Mouse (Mus musculus) limb, embryonic 15.5 days (tissue): ENCODE results near the gene Lrrc32. TPM values are rescaled to one million over a fixed set of nuclear protein-coding genes. Genes with fewer than 3 reads are reported as not detected.

Experiments used
- ATAC-seq: fragments of 200-750 bp; cut with Nextera tagmentation; 2 replicates; pipeline ENCODE4 v1.8.0; 2017; ENCODE audit warnings: low read depth, moderate TSS enrichment; ENCODE audit not compliant: insufficient number of reproducible peaks, low FRiP score, low TSS enrichment
- H3K27ac ChIP-seq: fragments of 300-500 bp; sonication (generic); 2 replicates; pipeline ENCODE4 v1.5.1; 2015; ENCODE audit warnings: moderate library complexity, mild to moderate bottlenecking, inconsistent platforms
- H3K27me3 ChIP-seq: fragments of 300-500 bp; sonication (generic); 2 replicates; pipeline ENCODE4 v1.6.1; 2015; ENCODE audit warnings: inconsistent platforms
- H3K36me3 ChIP-seq: fragments of 300-500 bp; sonication (generic); 2 replicates; pipeline ENCODE4 v1.6.1; 2015; ENCODE audit warnings: inconsistent platforms
- H3K4me1 ChIP-seq: fragments of 300-500 bp; sonication (generic); 2 replicates; pipeline ENCODE4 v1.6.1; 2015; ENCODE audit warnings: inconsistent platforms
- H3K4me2 ChIP-seq: fragments of 300-500 bp; sonication (generic); 2 replicates; pipeline ENCODE4 v1.6.1; 2015; ENCODE audit warnings: mild to moderate bottlenecking, inconsistent platforms
- H3K4me3 ChIP-seq: fragments of 300-500 bp; sonication (generic); 2 replicates; pipeline ENCODE4 v1.5.1; 2015; ENCODE audit warnings: mild to moderate bottlenecking, inconsistent platforms
- H3K9ac ChIP-seq: fragments of 300-500 bp; sonication (generic); 2 replicates; pipeline ENCODE4 v1.6.1; 2015; ENCODE audit warnings: inconsistent platforms
- H3K9me3 ChIP-seq: fragments of 300-500 bp; sonication (generic); 2 replicates; pipeline ENCODE4 v1.6.1; 2016; ENCODE audit warnings: inconsistent platforms
- WGBS: fragments of 180-500 bp; shearing (Covaris S2); methylation state at CpG from one replicate; pipeline ENCODE4 v1.1.7; 2015; 5-methylcytosine and 5-hydroxymethylcytosine counted together
- polyA plus RNA-seq: library from polyadenylated mRNA; unstranded; fragments of >200 nt; fragmentation: Nextera tagmentation; extraction: Ambion mirVana; gene quantifications from 2 replicates; pipeline ENCODE4 v1.2.1, GENCODE M21; 2015

Lrrc32 gene
- 8.4 and 8.8 TPM in 2 replicates for polyA plus RNA-seq

- Histone ChIP-seq H3K4me2 (peak within 1 kb of the TSS; percentile 93), H3K27ac (no peak within 1 kb of the TSS), H3K9ac (peak within 1 kb of the TSS; percentile 41), H3K36me3 (no peaks in the 10 kb centered on the region), H3K4me1 (peaks cover 44% of the 10 kb centered on the region), H3K4me3 (peak within 1 kb of the TSS; percentile 54), H3K9me3 (no peaks in the 10 kb centered on the region), H3K27me3 (0 out of 2 replicates have a peak, but pooled peaks cover 17% of the 10 kb centered on the region)
- no peak for ATAC-seq
- 40% methylated on average over 6 of the region's 6 CpGs for WGBS
Observed at GRCm38 (mm10) chr7:98489131-98489530, at the start of gene Lrrc32. Gene Lrrc32 (plus strand): TSS chr7:98489283.

- H3K27me3 ChIP-seq: no peaks in the 10 kb centered on the region
- H3K4me1 ChIP-seq: no peaks in the 10 kb centered on the region
- no peak for ATAC-seq
- 50% methylated on average over 10 of the region's 10 CpGs for WGBS
- H3K36me3 ChIP-seq: no peaks in the 10 kb centered on the region
- no peak within 1 kb of the TSS for H3K4me3 ChIP-seq
- H3K9ac ChIP-seq: no peak within 1 kb of the TSS
- no peak within 1 kb of the TSS for H3K4me2 ChIP-seq
- H3K9me3 ChIP-seq: no peaks in the 10 kb centered on the region
- no peak within 1 kb of the TSS for H3K27ac ChIP-seq
Observed at GRCm38 (mm10) chr7:98439956-98440466, 49.1 kb upstream of the Lrrc32 start, which contains the start of gene Gucy2d. Gene Gucy2d (plus strand): TSS chr7:98440416.

DNA sequence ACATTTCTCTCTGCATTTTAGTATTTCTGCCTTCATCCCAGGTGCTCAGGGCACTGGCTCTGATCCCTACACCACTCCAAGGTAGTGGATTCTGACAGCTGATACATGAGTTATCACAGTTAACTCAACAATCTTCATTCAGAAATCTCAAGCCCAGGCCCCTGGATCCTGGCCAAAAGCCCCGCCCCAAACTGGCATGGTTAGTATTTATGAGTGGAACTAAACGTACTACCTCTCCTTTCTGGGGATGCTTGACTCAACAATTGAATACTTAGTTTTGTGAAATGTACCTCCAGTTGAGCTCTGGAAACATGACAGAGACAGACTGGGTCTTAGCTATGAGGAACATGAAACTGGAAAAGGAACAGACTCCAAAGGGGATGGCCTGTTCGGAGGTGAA lies 42.2 kb upstream of the Lrrc32 start:
- 62% methylated on average over 3 of the region's 3 CpGs for WGBS
- Histone ChIP-seq H3K27me3 (no peaks in the 10 kb centered on the region), H3K36me3 (no peaks in the 10 kb centered on the region), H3K4me1 (no peaks in the 10 kb centered on the region), H3K9me3 (no peaks in the 10 kb centered on the region), H3K4me2 (no peak overlapping the region), H3K4me3 (no peak overlapping the region), H3K27ac (no peak overlapping the region), H3K9ac (no peak overlapping the region)
- ATAC-seq: no peak

GRCm38 (mm10) chr7:98447585-98448308 lies 41.3 kb upstream of the Lrrc32 start:
- Histone ChIP-seq H3K9ac (no peak overlapping the region), H3K4me3 (no peak overlapping the region), H3K9me3 (no peaks in the 10 kb centered on the region), H3K27me3 (no peaks in the 10 kb centered on the region), H3K36me3 (no peaks in the 10 kb centered on the region), H3K4me1 (no peaks in the 10 kb centered on the region), H3K27ac (no peak overlapping the region), H3K4me2 (no peak overlapping the region)
- WGBS: 64% methylated on average over 11 of the region's 11 CpGs
- ATAC-seq: no peak

GRCm38 (mm10) chr7:98448309-98448630 lies 40.8 kb upstream of the Lrrc32 start:
- no peak for ATAC-seq
- no peak overlapping the region for H3K4me3 ChIP-seq
- no peak overlapping the region for H3K9ac ChIP-seq
- no peak overlapping the region for H3K4me2 ChIP-seq
- H3K27ac ChIP-seq: no peak overlapping the region
- H3K4me1 ChIP-seq: no peaks in the 10 kb centered on the region
- no peaks in the 10 kb centered on the region for H3K27me3 ChIP-seq
- no peaks in the 10 kb centered on the region for H3K9me3 ChIP-seq
- no peaks in the 10 kb centered on the region for H3K36me3 ChIP-seq
- WGBS: 86% methylated on average over 5 of the region's 5 CpGs

- Histone ChIP-seq H3K4me1 (peaks cover 8% of the 10 kb centered on the region; the same call in 1 of the 2 replicates), H3K36me3 (no peaks in the 10 kb centered on the region), H3K27me3 (no peaks in the 10 kb centered on the region), H3K4me2 (no peak overlapping the region), H3K9ac (no peak overlapping the region), H3K4me3 (no peak overlapping the region), H3K9me3 (no peaks in the 10 kb centered on the region), H3K27ac (no peak overlapping the region)
- ATAC-seq: no peak
- 78% methylated on average over 9 of the region's 9 CpGs for WGBS
Observed at GRCm38 (mm10) chr7:98449696-98450095, 39.4 kb upstream of the Lrrc32 start.

DNA sequence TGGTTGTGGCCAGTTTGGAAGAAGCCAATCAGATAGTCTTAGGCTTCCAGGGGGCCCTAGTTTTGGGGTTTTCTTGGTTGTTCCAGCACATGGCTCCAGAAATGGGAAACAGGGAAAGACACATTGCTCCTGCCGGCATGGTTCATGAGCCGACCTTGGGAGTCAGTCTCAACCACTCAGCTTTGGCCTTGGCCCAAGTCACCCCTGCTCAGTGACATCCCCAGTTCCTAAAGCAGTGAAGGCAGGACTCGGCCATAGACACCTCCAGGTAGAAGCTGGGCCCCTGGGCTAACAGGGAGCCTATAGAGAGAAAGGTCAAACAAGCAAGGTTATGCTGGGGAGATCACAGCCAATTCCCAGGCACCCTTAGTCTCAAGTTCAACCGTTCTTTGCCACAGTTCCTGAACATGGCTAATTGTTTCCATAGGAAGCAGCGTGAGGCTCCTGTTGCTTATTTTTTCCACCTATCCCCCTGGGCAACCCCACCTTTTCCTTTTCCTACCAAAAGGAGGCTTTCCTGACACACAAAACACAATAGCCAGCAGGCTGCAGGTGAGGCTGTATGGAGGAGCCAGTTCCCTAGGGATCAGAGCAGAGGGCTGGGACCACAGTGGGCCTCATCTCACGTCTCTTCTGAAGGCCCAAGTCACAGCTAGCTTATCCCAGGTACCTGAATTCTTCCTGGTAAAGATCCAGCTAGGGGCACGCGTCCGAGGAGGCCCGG lies 34.5 kb upstream of the Lrrc32 start:
- H3K27ac ChIP-seq: no peak overlapping the region
- no peaks in the 10 kb centered on the region for H3K36me3 ChIP-seq
- 46% methylated on average over 10 of the region's 10 CpGs for whole genome bisulfite sequencing
- peaks cover 11% of the 10 kb centered on the region; the same call in 1 of the 2 replicates for H3K4me1 ChIP-seq
- no peak for ATAC-seq
- no peaks in the 10 kb centered on the region for H3K9me3 ChIP-seq
- no peak overlapping the region for H3K4me3 ChIP-seq
- no peak overlapping the region for H3K4me2 ChIP-seq
- no peak overlapping the region for H3K9ac ChIP-seq
- no peaks in the 10 kb centered on the region for H3K27me3 ChIP-seq

GRCm38 (mm10) chr7:98460319-98460718 lies 28.8 kb upstream of the Lrrc32 start:
- Histone ChIP-seq H3K36me3 (no peaks in the 10 kb centered on the region), H3K4me3 (no peak overlapping the region), H3K27me3 (no peaks in the 10 kb centered on the region), H3K4me1 (0 out of 2 replicates have a peak, but pooled peaks cover 7% of the 10 kb centered on the region), H3K27ac (no peak overlapping the region), H3K4me2 (no peak overlapping the region), H3K9ac (no peak overlapping the region), H3K9me3 (no peaks in the 10 kb centered on the region)
- 0 out of 2 replicates have a peak, but pooled peaks have one; percentile 33 for ATAC-seq
- 39% methylated on average over 7 of the region's 7 CpGs for WGBS

- 32% methylated on average over 3 of the region's 3 CpGs for WGBS
- H3K9me3 ChIP-seq: no peaks in the 10 kb centered on the region
- H3K27ac ChIP-seq: peak overlapping the region; percentile 61
- no peak overlapping the region for H3K4me2 ChIP-seq
- H3K9ac ChIP-seq: no peak overlapping the region
- no peak overlapping the region for H3K4me3 ChIP-seq
- H3K4me1 ChIP-seq: peaks cover 18% of the 10 kb centered on the region
- no peaks in the 10 kb centered on the region for H3K36me3 ChIP-seq
- ATAC-seq: peak; percentile 60; the same call in 1 of the 2 replicates
- no peaks in the 10 kb centered on the region for H3K27me3 ChIP-seq
Observed at GRCm38 (mm10) chr7:98469089-98469488, 20.0 kb upstream of the Lrrc32 start.

GRCm38 (mm10) chr7:98472529-98472928 lies 16.6 kb upstream of the Lrrc32 start:
- Histone ChIP-seq H3K4me1 (peaks cover 18% of the 10 kb centered on the region), H3K9ac (no peak overlapping the region), H3K9me3 (no peaks in the 10 kb centered on the region), H3K4me3 (no peak overlapping the region), H3K27me3 (no peaks in the 10 kb centered on the region), H3K4me2 (no peak overlapping the region), H3K27ac (no peak overlapping the region), H3K36me3 (no peaks in the 10 kb centered on the region)
- 83% methylated on average over 2 of the region's 2 CpGs for WGBS
- ATAC-seq: no peak

DNA sequence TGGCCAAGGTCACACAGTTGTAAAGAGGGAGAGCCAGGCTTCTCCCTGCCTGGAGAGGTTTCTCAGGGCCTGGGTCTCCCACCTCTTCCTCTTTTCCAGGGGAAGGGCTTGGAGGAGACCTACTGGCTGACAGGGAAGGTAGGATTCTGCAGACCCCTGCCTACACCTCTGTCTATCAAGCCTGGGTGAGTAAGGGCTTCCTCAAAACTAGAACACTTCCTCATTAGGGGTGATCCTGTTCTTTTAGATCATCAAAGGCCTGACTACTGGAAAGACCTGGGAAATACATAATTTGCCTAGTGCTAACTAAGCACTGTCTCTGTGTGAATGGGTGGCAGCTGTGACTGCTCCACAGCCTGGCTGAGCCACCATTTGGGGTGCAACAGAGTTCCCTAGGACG lies 14.5 kb upstream of the Lrrc32 start:
- H3K4me2 ChIP-seq: no peak overlapping the region
- no peak for ATAC-seq
- H3K4me1 ChIP-seq: peaks cover 6% of the 10 kb centered on the region
- H3K27ac ChIP-seq: no peak overlapping the region
- H3K36me3 ChIP-seq: no peaks in the 10 kb centered on the region
- no peaks in the 10 kb centered on the region for H3K9me3 ChIP-seq
- H3K27me3 ChIP-seq: peaks cover 4% of the 10 kb centered on the region
- no peak overlapping the region for H3K9ac ChIP-seq
- no peak overlapping the region for H3K4me3 ChIP-seq
- 70% methylated on average over 1 of the region's 1 CpGs for WGBS

DNA sequence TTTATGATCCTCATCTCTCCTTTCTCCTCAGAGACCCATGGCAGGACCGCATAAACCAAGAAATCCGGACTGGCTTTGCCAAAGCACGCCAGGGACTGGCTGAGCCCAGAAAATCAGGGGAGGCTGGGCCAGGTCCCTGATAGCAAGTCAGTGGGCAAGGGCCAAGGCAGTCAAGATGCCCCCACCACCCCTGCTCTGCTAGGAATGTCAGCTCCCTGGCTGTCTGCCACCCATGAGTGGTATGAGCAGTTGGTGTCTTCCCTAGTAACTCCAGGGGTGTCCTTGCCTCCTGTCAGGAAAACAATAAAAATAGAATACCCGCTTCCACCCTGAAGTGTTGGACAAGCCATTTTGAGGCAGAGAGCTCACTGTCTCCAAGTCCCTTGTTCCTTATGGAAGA lies 11.9 kb upstream of the Lrrc32 start:
- H3K27ac ChIP-seq: no peak overlapping the region
- WGBS: 66% methylated on average over 4 of the region's 4 CpGs

More for the DNA sequence above, 11.9 kb upstream of the Lrrc32 start:
- Histone ChIP-seq H3K27me3 (peaks cover 13% of the 10 kb centered on the region), H3K4me3 (no peak overlapping the region), H3K4me1 (peaks cover 11% of the 10 kb centered on the region), H3K9me3 (no peaks in the 10 kb centered on the region), H3K36me3 (no peaks in the 10 kb centered on the region), H3K4me2 (no peak overlapping the region), H3K9ac (no peak overlapping the region)
- ATAC-seq: no peak
